In the genomic region with DNA sequence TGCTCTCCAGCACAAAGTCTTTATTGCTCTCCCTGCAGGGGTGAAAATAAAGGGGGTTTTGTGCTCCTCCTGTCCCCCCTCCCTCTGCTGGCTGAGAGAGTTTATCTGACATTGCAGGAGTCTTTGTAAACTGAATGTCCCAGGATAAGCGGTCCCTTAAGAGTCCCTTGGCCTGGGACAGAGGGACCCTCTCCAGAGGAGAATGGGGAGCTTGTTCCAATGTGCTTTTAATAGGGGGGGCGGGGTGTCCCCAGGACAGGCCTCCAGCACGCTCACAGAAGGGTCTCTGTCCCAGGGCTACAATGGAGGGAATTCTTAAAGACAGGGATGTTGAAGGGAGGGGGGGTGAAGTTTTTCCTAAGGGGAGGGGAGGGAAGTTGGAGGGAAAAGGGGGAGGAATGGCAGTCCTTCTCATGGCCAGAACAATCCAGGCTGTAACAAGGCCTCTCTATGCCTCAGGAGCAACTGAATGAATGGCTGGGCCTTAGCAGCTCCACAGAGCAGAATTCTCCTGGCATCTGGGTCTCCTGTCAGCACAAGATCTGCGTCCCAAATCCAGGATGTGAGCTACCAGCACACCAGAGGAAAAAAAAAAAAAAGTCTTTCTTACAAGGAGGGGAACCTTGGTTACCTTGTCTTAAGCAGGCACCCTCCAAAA, we compare ENCODE assay signal across 9 mouse cellular contexts.
DNase-seq lines count a peak whose midpoint lies in the region; ATAC-seq and TF ChIP-seq lines count a peak whose summit lies in the region.
"Had no signal": no experiment of that assay in that cellular context is flagged by ENCODE, and none has a peak within 500 bp of the region (broad histone marks: within the 10 kb centered on the region; RNA-seq: fewer than 3 reads in every experiment).

No protein-coding gene starts in this region.

- H3K27ac ChIP-seq in heart, embryonic 14.5 days (replicated peaks in 1 of 2; ENCODE audit: control insufficient read depth in 1 of 2, insufficient read depth in 1 of 2, low read depth in 2 of 2, low read length in 2 of 2): peak overlapping the region; percentile 20 to 47; a peak in 2 of 4 replicates
- peak overlapping the region; percentile 95 for H3K27ac ChIP-seq in forebrain, embryonic 13.5 days
- peak overlapping the region; percentile 52 for H3K27ac ChIP-seq in limb, embryonic 14.5 days (replicated peaks; ENCODE audit: low read depth, low read length)

- H3K4me2 ChIP-seq in heart, embryonic 14.5 days (ENCODE audit: low read length): no peak overlapping the region
- peak overlapping the region; percentile 21; the same call in 1 of the 2 replicates for H3K4me2 ChIP-seq in forebrain, embryonic 13.5 days
- no peak overlapping the region for H3K4me2 ChIP-seq in limb, embryonic 14.5 days (replicated peaks; ENCODE audit: low read depth, low read length, severe bottlenecking)
- H3K4me2 ChIP-seq: liver, embryonic 11.5 days had no signal

- H3K36me3 ChIP-seq in heart, embryonic 14.5 days (ENCODE audit: control insufficient read depth, insufficient read depth, low read length): no peaks in the 10 kb centered on the region
- no peaks in the 10 kb centered on the region for H3K36me3 ChIP-seq in forebrain, embryonic 13.5 days (ENCODE audit: poor library complexity, severe bottlenecking)
- no peaks in the 10 kb centered on the region for H3K36me3 ChIP-seq in limb, embryonic 14.5 days (ENCODE audit: control insufficient read depth, insufficient read depth, low read length)

- no peaks in the 10 kb centered on the region for H3K9me3 ChIP-seq in heart, embryonic 14.5 days (ENCODE audit: control insufficient read depth, low read length)
- no peaks in the 10 kb centered on the region for H3K9me3 ChIP-seq in forebrain, embryonic 13.5 days (replicated peaks)
- H3K9me3 ChIP-seq in limb, embryonic 14.5 days (ENCODE audit: control insufficient read depth, low read length): no peaks in the 10 kb centered on the region

- no peak for TF ChIP-seq POLR2A in limb, embryonic 14.5 days (IDR thresholded peaks at IDR 0.05; ENCODE audit: borderline replicate concordance, extremely low read depth, insufficient read depth, insufficient read length)

- ATAC-seq in heart, embryonic 14.5 days (ENCODE audit: insufficient number of reproducible peaks, insufficient read depth, low FRiP score, low read depth): no peak
- peak; percentile 91 for ATAC-seq in forebrain, embryonic 13.5 days
- ATAC-seq in limb, embryonic 14.5 days (ENCODE audit: low FRiP score, low read depth): peak; percentile 58; the same call in 1 of the 2 replicates

- no peak overlapping the region for H3K9ac ChIP-seq in heart, embryonic 14.5 days (ENCODE audit: low read length)
- peak overlapping the region; percentile 40 for H3K9ac ChIP-seq in forebrain, embryonic 13.5 days
- H3K9ac ChIP-seq in limb, embryonic 14.5 days (ENCODE audit: low read depth, low read length, severe bottlenecking): no peak overlapping the region

- H3K4me3 ChIP-seq in heart, embryonic 14.5 days (ENCODE audit: control insufficient read depth in 1 of 2, insufficient read depth in 1 of 2, low read depth in 1 of 2, low read length in 2 of 2): no peak overlapping the region
- H3K4me3 ChIP-seq in forebrain, embryonic 13.5 days: no peak overlapping the region
- H3K4me3 ChIP-seq in limb, embryonic 14.5 days (replicated peaks; ENCODE audit: low read length): no peak overlapping the region

- H3K4me1 ChIP-seq in heart, embryonic 14.5 days (ENCODE audit: control insufficient read depth in 2 of 2, insufficient read depth in 2 of 2, low read length in 2 of 2): peaks cover 0 to 7% of the 10 kb centered on the region in 2 experiments; a peak in 1 of 4 replicates
- H3K4me1 ChIP-seq in forebrain, embryonic 13.5 days: peaks cover 90% of the 10 kb centered on the region
- H3K4me1 ChIP-seq in limb, embryonic 14.5 days (ENCODE audit: control insufficient read depth, insufficient read depth, low read length): peaks cover 43% of the 10 kb centered on the region

- 53% methylated on average over 4 of the region's 4 CpGs for WGBS in heart, embryonic 14.5 days
- WGBS in forebrain, embryonic 13.5 days: 9% methylated on average over 4 of the region's 4 CpGs
- WGBS in limb, embryonic 14.5 days: 32% methylated on average over 4 of the region's 4 CpGs

- peaks cover 6% of the 10 kb centered on the region; the same call in 1 of the 2 replicates for H3K27me3 ChIP-seq in heart, embryonic 14.5 days (ENCODE audit: control insufficient read depth, insufficient read depth, low read length)
- H3K27me3 ChIP-seq in forebrain, embryonic 13.5 days: no peaks in the 10 kb centered on the region
- H3K27me3 ChIP-seq in limb, embryonic 14.5 days (ENCODE audit: control insufficient read depth, insufficient read depth, low read length): no peaks in the 10 kb centered on the region

- no peak for DNase-seq in heart, adult 8-10 months (ENCODE audit: low spot score)
- DNase-seq in brain, adult 2 months (ENCODE audit: low read depth, low spot score): peak; percentile 90
- DNase-seq in limb, embryonic 14.5 days (ENCODE audit: low spot score): no peak
- DNase-seq in adrenal gland, adult 18-20 months (ENCODE audit: low spot score in 2 of 2): no peak
- no peak for DNase-seq in adrenal gland, adult 8-10 months
- no peak for DNase-seq in adrenal gland, postnatal 4 days (ENCODE audit: low spot score in 2 of 2)

Comparison
In these comparisons a context has a peak if more than half of its experiments do, and no peak if none do; other contexts are left out.
1. H3K27ac ChIP-seq: peak in every context shown above with its lines; median percentile 95 in forebrain, embryonic 13.5 days; 52 in limb, embryonic 14.5 days; 34 in heart, embryonic 14.5 days.